Mouse (Mus musculus) adipocyte (in vitro differentiated cells): ENCODE measurements around the gene 2610301B20Rik.
"Not testable (repeated sequence)": the region's sequence is repeated elsewhere in the genome, so short reads cannot be mapped to it uniquely, and the experiment has no call there.

Source experiments
- DNase-seq: peaks from one replicate; pipeline ENCODE4 v3.0.0-alpha.2; 2016; ENCODE audit warnings: low spot score

2610301B20Rik gene

GRCm38 (mm10) chr4:10873920-10874665 is at the start of gene 2610301B20Rik:
TSS of gene 2610301B20Rik (plus strand) at chr4:10874498.
- peak; percentile 87 for DNase-seq

- DNase-seq, result no peak
These were observed 41.0 kb upstream of the 2610301B20Rik start for GRCm38 (mm10) chr4:10833273-10833672.

GRCm38 (mm10) chr4:10835252-10836051 is 38.8 kb upstream of the 2610301B20Rik start:
- peak; percentile 16 for DNase-seq

- no peak for DNase-seq
These were observed 28.4 kb upstream of the 2610301B20Rik start for GRCm38 (mm10) chr4:10845848-10846247.

- DNase-seq, result no peak
These were observed 24.5 kb upstream of the 2610301B20Rik start for GRCm38 (mm10) chr4:10849812-10850211.

GRCm38 (mm10) chr4:10851013-10851412 is 23.3 kb upstream of the 2610301B20Rik start:
- no peak for DNase-seq

- no peak for DNase-seq
These were observed 15.1 kb upstream of the 2610301B20Rik start for GRCm38 (mm10) chr4:10859174-10859573.

- no peak for DNase-seq
These were observed 14.3 kb upstream of the 2610301B20Rik start for GRCm38 (mm10) chr4:10859911-10860581.

GRCm38 (mm10) chr4:10860825-10861224 is 13.5 kb upstream of the 2610301B20Rik start:
- no peak for DNase-seq

GRCm38 (mm10) chr4:10862882-10863281 is 11.4 kb upstream of the 2610301B20Rik start:
- not testable (repeated sequence) for DNase-seq

- DNase-seq, result no peak
These were observed 2.1 kb upstream of the 2610301B20Rik start for GRCm38 (mm10) chr4:10872231-10872630.

GRCm38 (mm10) chr4:10872685-10873539 is 1.4 kb upstream of the 2610301B20Rik start:
- DNase-seq, result peak; percentile 8

GRCm38 (mm10) chr4:10873549-10873919 is 764 bp upstream of the 2610301B20Rik start:
- DNase-seq, result no peak

- peak; percentile 49 for DNase-seq
These were observed 422 bp downstream of the 2610301B20Rik start for GRCm38 (mm10) chr4:10874718-10875121.

- peak; percentile 62 for DNase-seq
These were observed 1.1 kb downstream of the 2610301B20Rik start for GRCm38 (mm10) chr4:10875407-10875806.

- DNase-seq, result no peak
These were observed 2.8 kb downstream of the 2610301B20Rik start for GRCm38 (mm10) chr4:10877057-10877456.

- DNase-seq, result no peak
These were observed 9.6 kb downstream of the 2610301B20Rik start for GRCm38 (mm10) chr4:10883740-10884408.

- no peak for DNase-seq
These were observed 14.5 kb downstream of the 2610301B20Rik start for GRCm38 (mm10) chr4:10888835-10889234.

GRCm38 (mm10) chr4:10896262-10896661 is 22.0 kb downstream of the 2610301B20Rik start:
- DNase-seq, result no peak

GRCm38 (mm10) chr4:10896859-10897258 is 22.6 kb downstream of the 2610301B20Rik start:
- peak; percentile 43 for DNase-seq

- peak; percentile 36 for DNase-seq
These were observed 31.0 kb downstream of the 2610301B20Rik start for GRCm38 (mm10) chr4:10905234-10905801.
